15 mouse cellular contexts compared by ENCODE assay signal in the genomic region with DNA sequence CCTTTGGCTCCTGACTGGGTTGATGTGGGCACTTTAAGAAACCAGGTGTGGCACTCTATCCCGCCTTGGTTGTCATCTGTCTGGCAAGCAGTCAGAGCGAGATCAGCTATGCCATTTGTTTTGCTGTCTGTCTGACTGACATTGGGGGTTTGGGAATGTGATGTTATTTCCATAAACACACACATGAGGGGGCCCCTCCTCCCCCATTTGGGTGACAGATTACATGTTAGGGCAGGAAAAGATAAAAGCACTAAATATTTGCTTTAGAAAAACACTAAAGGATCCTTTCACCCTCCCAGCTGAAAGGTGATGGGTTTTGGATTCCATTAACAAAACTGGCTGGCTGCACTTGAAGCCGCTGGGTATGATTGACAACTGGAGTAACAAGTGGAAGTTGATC.
"Had no signal": no experiment of that assay in that cellular context is flagged by ENCODE, and none has a peak within 500 bp of the region (broad histone marks: within the 10 kb centered on the region; RNA-seq: fewer than 3 reads in every experiment).

No protein-coding gene starts in this region.

- H3K4me1 ChIP-seq: neural tube, embryonic 12.5 days had no signal

- H3K4me2 ChIP-seq: lung, embryonic 15.5 days; midbrain, embryonic 11.5 days; midbrain, embryonic 13.5 days; midbrain, embryonic 15.5 days; neural tube, embryonic 12.5 days; stomach, embryonic 15.5 days had no signal

- H3K27me3 ChIP-seq: lung, embryonic 15.5 days; midbrain, embryonic 13.5 days; midbrain, embryonic 15.5 days; neural tube, embryonic 12.5 days; stomach, embryonic 15.5 days had no signal

- H3K36me3 ChIP-seq: lung, embryonic 15.5 days; midbrain, embryonic 13.5 days; midbrain, embryonic 15.5 days; neural tube, embryonic 12.5 days; stomach, embryonic 15.5 days had no signal

- H3K27ac ChIP-seq: lung, embryonic 15.5 days; macrophage; midbrain, embryonic 13.5 days; midbrain, embryonic 15.5 days; neural tube, embryonic 12.5 days; stomach, embryonic 15.5 days had no signal

- ATAC-seq: lung, postnatal 0 days; midbrain, embryonic 13.5 days; midbrain, embryonic 15.5 days had no signal

- H3K9me3 ChIP-seq: lung, embryonic 15.5 days; megakaryocyte, embryonic 14.5 days; midbrain, embryonic 13.5 days; midbrain, embryonic 15.5 days; neural tube, embryonic 12.5 days; stomach, embryonic 15.5 days had no signal

- H3K4me3 ChIP-seq: lung, embryonic 15.5 days; megakaryocyte, embryonic 14.5 days; midbrain, embryonic 13.5 days; midbrain, embryonic 15.5 days; neural tube, embryonic 12.5 days; stomach, embryonic 15.5 days had no signal

- DNase-seq: lung, adult 2 months; lung, postnatal 14 days; right cerebral cortex, postnatal 14 days; thymus, adult 18-20 months; thymus, postnatal 14 days; thymus, postnatal 36 days had no signal

- H3K9ac ChIP-seq: lung, embryonic 15.5 days; midbrain, embryonic 13.5 days; midbrain, embryonic 15.5 days; neural tube, embryonic 12.5 days; stomach, embryonic 15.5 days had no signal
